Mouse (Mus musculus) erythroblast, embryonic 14.5 days (primary cell): ENCODE results near the gene Fbxl17.

ENCODE experiments used
- GATA1 ChIP-seq: IDR thresholded peaks from 2 replicates; pipeline ENCODE4 v1.6.1; 2012; ENCODE audit warnings: low read length, inconsistent platforms, mixed read lengths
- TAL1 ChIP-seq: IDR thresholded peaks from 3 replicates; pipeline ENCODE4 v1.6.1; 2012; ENCODE audit warnings: low read length, inconsistent platforms, mixed read lengths

GRCm38 (mm10) chr17:63430395-63431075, 69.3 kb downstream of the Fbxl17 start:
- no peak for TF ChIP-seq TAL1
- no peak for TF ChIP-seq GATA1
